ENCODE assay signal across 36 mouse cellular contexts in genomic region chr7:16747656-16748055, GRCm38 (mm10). TPM values are rescaled to one million over a fixed set of nuclear protein-coding genes. Genes with fewer than 3 reads are reported as not detected.
"Had no signal": no experiment of that assay in that cellular context is flagged by ENCODE, and none has a peak within 500 bp of the region (broad histone marks: within the 10 kb centered on the region; RNA-seq: fewer than 3 reads in every experiment).

No protein-coding gene starts in this region.

- H3K4me3 ChIP-seq: gastrocnemius, adult 2 months; heart, adult 2 months; heart, embryonic 10.5 days; heart, embryonic 13.5 days; heart, embryonic 15.5 days; hindbrain, embryonic 13.5 days; hindbrain, embryonic 15.5 days; left cerebral cortex, adult 2 months; limb, embryonic 10.5 days; limb, embryonic 12.5 days; liver, embryonic 13.5 days; liver, embryonic 15.5 days had no signal

- H3K9me3 ChIP-seq: heart, embryonic 10.5 days; heart, embryonic 13.5 days; heart, embryonic 15.5 days; hindbrain, embryonic 13.5 days; hindbrain, embryonic 15.5 days; limb, embryonic 10.5 days; limb, embryonic 12.5 days; liver, embryonic 13.5 days; liver, embryonic 15.5 days had no signal

- H3K9ac ChIP-seq: heart, embryonic 13.5 days; heart, embryonic 15.5 days; hindbrain, embryonic 13.5 days; hindbrain, embryonic 15.5 days; limb, embryonic 12.5 days; liver, embryonic 13.5 days; liver, embryonic 15.5 days; liver, postnatal 0 days had no signal

- H3K4me1 ChIP-seq: hindbrain, embryonic 13.5 days; hindbrain, embryonic 15.5 days; limb, embryonic 10.5 days; limb, embryonic 12.5 days had no signal

- DNase-seq: gastrocnemius, adult 2 months; gastrocnemius, postnatal 10 days; gastrocnemius, postnatal 25 days; heart, adult 11 months; heart, adult 2 months; heart, postnatal 14 days; heart, postnatal 36 days; kidney, adult 18-20 months; kidney, adult 8-10 months; kidney, postnatal 10 days; kidney, postnatal 25 days; kidney, postnatal 4 days; liver; liver, embryonic 13.5 days; liver, postnatal 0 days had no signal

- H3K27ac ChIP-seq: gastrocnemius, adult 2 months; heart, adult 2 months; heart, embryonic 10.5 days; heart, embryonic 13.5 days; heart, embryonic 15.5 days; hindbrain, embryonic 13.5 days; hindbrain, embryonic 15.5 days; hindbrain, postnatal 0 days; left cerebral cortex, adult 2 months; limb, embryonic 10.5 days; limb, embryonic 12.5 days; liver, embryonic 13.5 days; liver, embryonic 15.5 days had no signal

- H3K27me3 ChIP-seq: heart, embryonic 13.5 days; heart, embryonic 15.5 days; hindbrain, embryonic 13.5 days; hindbrain, embryonic 15.5 days; limb, embryonic 12.5 days; liver, embryonic 13.5 days; liver, embryonic 15.5 days had no signal

- ATAC-seq: intestine, postnatal 0 days; liver, postnatal 0 days had no signal

- H3K4me2 ChIP-seq: heart, embryonic 13.5 days; heart, embryonic 15.5 days; hindbrain, embryonic 13.5 days; hindbrain, embryonic 15.5 days; limb, embryonic 12.5 days; liver, embryonic 11.5 days; liver, embryonic 13.5 days; liver, embryonic 15.5 days had no signal

RNA-seq across cellular contexts. Expression of gene Ceacam9, which starts 25.9 kb away (rescaled TPM):
- total RNA-seq: gastrocnemius, adult 2 months; gastrocnemius, postnatal 10 days; gastrocnemius, postnatal 25 days; heart, adult 2 months; heart, postnatal 14 days; heart, postnatal 36 days; hematopoietic stem cell, adult 5-6 weeks; hindbrain, postnatal 0 days; layer of hippocampus, adult 18-20 months; layer of hippocampus, postnatal 14 days; left cerebral cortex, postnatal 14 days had no signal
- polyA plus RNA-seq: heart, adult 2 months; heart, embryonic 10.5 days; heart, embryonic 13.5 days; heart, embryonic 15.5 days; heart, postnatal 0 days; hindbrain, embryonic 11.5 days; hindbrain, embryonic 13.5 days; intestine, embryonic 14.5 days; intestine, postnatal 0 days; kidney, embryonic 14.5 days; kidney, embryonic 16.5 days; limb, embryonic 10.5 days; limb, embryonic 12.5 days; liver, embryonic 11.5 days; liver, embryonic 13.5 days; liver, embryonic 15.5 days; liver, postnatal 0 days had no signal
